Mouse (Mus musculus): ENCODE results near the gene Tctex1d4.

Gene Tctex1d4

DNA sequence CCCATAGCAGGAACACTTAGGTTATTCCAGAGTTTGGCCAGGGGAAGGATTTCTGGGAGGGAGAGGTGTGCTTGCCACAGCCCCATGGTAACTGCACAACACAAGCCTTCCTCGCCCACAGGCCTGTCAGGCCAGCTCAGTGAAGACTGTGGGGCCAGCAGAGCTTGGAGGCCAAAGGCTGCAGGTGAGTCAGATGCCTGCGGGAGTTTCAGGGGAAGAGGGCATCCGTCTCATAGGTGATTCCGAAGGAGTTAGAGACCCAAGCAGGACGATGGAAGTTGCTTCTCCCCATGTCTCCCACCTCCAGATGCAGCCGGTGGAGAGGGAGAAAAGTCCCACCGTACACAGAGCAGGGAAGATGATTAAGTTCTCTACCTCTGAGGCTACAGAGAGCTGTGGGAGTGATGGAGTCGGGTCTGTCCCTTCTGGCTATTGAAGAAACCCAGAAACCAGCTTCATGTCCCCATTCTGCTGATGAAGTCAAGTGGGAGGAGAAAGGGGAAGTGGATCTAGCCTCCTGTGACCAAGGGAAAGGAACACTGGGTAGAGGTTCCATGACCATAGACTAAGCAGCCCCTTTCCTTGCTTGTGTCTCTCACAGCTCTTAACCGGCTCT, at the start of gene Tctex1d4:
Gene Tctex1d4, plus strand, starts transcription at position 120 of the 616 bp plus-strand sequence.
- no peak for DNase-seq

DNA sequence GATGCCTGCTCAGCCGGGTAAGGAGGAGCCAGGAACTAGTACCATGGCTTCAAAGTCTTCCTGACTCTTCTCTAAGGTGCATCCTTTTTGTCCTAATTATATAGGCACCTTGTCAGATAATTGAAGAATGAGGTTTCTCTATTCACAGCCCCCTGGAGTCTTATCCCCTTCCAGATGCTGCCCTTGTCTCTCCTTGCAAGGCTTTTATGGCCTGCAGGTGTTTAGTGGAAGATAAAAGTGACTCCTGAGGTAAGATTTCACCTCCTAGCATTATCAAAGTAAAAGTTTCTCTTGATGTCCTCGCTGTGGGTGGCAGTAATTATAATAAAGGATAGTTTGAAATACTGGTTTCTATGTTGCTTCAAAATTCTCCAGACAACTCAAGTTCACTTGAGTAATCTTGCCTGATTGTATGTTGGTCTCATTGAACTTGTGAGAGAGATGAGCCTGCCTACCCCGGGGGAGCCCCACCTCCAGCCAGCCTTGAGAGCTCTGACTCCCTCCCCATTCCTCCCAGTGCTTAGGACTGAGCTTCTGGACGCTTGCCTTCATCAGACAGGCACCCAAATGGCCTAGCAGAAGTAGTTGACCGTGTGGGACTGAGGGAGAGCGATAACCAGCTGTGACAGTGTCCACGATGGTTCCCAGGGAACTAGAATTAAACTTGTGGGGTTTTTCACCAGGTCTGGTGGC, 38.5 kb upstream of the Tctex1d4 start:
- DNase-seq: no peak

DNA sequence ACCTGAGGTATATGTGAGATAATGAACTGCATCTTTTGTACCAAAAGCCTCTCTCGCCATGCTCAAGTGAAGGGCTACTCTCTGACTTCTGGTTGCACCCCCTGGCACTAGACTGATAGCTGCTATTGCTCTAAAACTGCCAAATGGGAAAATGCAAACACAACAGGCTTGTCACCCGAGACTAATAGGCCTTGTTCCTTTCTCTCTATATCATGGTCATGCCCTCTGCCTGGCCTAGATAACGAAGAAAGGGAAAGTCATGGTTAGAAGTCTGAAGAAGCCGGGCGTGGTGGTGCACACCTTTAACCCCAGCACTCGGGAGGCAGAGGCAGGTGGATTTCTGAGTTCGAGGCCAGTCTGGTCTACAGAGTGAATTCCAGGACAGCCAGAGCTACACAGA, 36.0 kb upstream of the Tctex1d4 start:
- DNase-seq: no peak

DNA sequence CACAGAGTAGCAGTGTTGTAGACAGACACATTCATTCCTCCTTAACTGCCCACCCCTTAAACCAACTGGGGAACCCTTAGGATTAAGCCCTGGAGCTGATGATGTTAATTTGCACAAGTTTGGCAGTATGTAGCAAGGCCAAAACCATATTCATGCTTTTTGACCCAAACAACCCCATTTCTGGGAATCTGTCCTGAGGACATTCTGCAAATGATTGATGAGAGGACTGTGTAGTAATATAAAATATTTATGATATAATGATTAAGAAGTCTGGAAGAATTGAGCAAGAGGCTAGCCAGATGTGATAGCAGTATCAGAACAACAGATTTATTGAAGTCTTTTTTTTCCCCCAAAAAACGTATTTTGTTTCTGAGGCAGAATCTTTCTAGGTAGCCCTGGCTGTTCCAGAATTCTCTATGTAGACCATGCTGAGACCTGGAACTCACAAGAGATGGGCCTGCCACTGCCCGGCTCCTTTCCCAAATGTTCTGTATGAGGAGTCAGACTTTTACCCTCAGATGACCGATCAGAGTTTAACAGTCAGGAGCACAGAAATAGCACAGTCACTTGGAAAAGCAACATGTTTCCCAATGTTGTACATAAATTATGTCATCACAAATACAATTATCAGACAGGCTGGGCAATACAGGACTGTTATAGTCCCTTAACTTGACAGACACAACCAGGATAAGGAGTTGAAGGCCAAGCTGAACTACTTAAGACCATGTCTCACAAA, 31.8 kb upstream of the Tctex1d4 start:
- no peak for DNase-seq

DNA sequence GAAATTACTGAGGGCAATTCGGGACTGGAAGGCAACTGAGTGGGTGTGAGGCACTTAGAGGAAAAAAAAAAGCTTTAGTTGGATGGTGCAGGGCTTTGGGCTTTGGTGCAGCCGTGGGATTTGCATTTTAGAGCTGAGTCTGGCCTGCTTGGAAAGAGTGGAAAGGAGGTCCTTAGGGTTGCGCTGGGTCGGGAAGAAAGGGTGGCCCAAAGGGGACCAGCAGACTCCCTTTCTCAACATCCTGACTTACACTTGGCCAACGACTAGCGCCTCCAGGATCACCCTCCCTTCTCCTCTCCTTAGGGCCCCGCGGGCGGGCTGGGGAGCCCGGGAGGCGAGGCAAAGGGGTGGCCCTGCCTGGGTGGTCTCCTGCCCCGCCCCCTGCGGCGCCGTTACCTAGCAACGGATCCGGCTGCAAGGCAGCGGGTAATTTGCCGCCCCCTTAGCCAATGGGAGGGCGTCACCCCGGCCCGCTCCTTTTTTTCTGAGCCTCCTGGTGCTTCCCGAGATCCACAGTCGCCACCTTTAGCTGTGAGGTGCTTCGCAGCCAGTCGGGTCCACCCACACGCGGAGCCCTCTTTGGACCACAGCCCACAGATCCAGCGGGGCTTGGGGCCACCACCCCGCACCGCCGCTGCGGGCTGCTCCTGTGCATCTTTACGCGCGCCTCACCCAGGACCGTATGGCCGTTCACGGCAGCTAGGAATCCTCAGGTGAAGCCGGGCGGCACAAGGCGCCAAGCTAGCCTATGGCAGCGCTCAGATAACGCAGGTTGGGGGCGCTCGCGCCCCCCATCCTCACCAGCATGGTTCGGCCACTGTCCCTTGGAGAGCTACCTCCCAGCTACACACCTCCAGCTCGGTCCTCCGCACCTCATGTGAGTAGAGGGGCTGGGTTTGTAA, 30.8 kb upstream of the Tctex1d4 start, which contains the start of gene Ptch2:
Gene Ptch2, plus strand, starts transcription at position 525 of the 902 bp plus-strand sequence.
- DNase-seq: peak; percentile 19

DNA sequence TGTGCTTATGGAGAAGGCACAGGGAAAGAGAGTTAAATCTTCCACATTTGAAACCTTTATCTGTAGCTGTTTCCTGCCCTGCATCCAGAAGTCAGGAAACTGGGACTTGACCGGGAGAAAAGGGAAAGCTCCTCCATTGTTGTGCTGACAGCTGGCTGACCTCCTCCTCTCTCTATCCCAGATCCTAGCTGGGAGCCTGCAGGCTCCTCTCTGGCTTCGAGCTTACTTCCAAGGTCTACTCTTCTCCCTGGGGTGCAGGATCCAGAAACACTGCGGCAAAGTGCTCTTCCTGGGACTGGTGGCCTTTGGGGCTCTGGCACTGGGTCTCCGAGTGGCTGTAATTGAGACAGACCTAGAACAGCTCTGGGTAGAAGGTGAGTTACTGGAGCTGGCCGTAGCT, 29.9 kb upstream of the Tctex1d4 start:
- no peak for DNase-seq

DNA sequence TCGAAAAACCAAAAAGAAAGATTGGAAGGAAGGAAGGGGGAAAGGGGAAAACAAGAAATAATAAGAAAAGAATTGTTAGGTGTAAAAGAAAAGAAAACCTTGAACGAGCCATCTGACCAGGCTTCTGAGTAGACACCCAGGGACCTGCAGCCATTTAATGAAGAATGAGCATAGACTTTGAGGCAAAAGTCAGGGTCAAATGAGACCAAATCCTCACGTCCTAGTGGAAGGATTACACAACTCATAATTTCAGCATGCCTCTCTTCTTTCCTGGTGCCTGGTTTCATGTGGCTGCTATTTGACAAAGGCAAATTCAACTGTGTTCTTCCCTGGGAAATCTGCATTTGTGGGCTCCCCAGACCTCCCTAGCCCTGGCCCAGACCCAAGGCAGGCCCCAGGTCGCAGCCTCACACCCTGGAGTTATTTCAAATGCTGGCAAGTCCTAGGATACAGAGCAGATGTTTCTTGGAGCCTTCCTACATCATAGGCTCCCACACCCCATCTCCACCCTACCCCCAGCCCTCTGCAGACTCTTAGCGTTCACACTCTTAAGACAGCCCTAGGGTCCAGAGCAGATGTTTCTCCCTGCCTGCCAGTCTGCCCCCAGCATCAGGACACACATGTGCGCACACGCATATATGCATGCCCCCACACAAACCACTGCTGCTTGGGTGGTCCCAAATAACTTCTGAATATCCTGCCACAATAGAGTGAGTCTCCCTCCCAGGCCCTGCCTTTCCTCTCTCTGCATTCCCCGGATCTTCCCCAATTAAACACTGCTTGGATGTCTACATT, 28.4 kb upstream of the Tctex1d4 start:
- no peak for DNase-seq

DNA sequence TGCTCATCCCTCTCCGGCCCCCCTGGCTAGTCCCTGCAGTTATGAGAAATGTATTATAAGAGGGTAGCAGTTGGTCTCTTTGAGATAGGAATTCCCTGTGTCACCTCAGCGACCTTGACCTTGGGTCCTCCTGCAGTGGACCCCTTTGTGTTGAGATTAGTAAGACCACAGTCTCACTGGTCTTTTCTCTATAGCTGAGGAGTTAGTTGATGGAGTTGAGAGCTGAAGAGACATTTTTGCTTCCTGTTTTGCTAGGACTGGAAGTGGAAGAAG, 27.9 kb upstream of the Tctex1d4 start:
- DNase-seq: no peak

DNA sequence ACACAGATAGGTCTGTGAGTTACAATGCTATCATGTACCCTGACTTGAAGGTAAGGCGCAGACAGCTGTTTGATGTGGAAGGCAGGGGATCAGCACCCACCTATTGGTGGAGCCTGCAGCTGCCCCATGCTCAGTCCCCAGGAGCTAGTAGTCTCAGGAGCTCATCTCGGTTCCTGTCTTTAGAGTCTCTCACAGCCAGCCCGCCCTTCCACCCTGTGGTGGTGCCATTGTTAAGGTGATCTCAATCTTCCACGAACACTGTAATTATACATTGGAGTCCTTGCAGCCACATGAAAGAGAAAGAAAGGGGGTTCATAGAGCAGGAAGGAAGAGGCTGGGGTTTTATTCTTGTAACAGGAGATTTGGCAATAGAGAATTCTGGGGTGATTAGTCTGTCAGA, 26.6 kb upstream of the Tctex1d4 start:
- DNase-seq: no peak

DNA sequence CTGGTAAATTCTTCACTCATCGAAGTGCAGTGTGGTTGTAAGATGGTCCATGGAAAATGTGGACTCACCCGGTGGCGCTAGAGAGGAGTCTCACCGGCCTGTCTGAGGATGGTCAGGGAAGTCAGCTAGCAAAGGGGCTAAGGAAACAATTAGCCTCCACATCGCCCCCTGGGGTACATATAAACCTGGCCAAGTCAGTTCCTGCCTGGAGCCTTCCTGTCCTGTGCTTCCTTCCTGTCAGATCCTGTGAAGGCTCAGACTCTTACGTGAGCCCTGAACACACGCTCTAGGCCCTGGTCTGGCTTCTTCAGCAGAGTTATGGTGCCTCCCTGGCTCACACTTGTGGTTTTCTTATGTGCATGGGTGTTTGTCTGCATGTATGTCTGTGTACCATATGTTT, 25.4 kb upstream of the Tctex1d4 start:
- DNase-seq: no peak

DNA sequence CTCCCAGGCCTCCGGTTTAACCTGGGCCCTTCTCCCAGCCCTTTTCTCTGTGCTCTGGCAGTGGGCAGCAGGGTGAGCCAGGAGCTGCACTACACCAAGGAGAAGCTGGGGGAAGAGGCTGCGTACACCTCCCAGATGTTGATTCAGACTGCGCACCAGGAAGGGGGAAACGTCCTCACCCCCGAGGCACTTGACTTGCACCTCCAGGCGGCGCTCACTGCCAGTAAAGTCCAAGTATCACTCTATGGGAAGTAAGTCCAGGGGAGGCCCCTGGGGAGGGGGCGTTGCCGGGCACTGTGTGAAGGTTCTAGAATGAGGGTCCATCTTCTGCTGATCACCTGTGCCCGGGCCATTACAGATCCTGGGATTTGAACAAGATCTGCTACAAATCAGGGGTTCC, 21.9 kb upstream of the Tctex1d4 start:
- no peak for DNase-seq

DNA sequence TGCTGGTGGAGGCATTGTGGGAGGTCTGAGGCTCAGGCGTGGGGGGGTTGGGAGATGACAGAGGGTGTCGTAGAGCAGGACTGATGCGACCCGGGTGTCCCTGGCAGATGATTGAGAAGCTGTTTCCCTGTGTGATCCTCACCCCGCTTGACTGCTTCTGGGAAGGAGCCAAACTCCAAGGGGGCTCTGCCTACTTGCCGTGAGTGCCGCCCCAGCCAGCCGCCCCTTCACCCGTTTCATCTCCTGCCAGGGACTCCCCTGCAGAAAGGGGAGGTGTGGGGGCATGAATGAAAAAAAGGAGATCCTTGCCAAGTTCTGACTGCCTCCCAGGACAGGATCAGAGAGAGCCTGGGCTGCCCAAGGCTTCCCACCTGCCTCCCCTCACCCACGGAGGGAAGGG, 21.5 kb upstream of the Tctex1d4 start:
- no peak for DNase-seq

DNA sequence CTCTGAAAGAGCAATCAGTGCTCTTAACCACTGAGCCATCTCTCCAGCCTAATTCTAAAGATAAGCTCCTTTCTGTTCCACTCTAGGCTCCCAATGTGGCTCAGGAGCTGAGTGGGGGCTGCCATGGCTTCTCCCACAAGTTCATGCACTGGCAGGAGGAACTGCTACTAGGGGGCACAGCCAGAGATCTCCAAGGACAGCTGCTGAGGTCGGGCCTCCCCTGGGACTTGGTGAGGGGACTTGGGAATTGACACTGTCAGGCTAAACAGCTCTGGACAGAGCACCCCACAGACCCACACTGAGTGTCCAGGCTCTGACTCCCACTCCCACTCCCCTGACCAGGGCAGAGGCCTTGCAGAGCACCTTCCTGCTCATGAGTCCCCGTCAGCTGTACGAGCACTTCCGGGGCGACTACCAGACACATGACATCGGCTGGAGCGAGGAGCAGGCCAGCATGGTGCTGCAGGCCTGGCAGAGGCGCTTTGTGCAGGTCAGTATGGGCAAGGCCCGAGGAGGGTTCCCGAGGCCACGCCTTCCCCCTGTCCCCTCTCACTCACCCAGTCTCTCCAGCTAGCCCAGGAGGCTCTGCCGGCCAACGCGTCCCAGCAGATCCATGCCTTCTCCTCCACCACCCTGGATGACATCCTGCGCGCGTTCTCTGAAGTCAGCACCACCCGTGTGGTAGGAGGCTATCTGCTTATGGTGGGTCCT, 18.6 kb upstream of the Tctex1d4 start:
- no peak for DNase-seq

DNA sequence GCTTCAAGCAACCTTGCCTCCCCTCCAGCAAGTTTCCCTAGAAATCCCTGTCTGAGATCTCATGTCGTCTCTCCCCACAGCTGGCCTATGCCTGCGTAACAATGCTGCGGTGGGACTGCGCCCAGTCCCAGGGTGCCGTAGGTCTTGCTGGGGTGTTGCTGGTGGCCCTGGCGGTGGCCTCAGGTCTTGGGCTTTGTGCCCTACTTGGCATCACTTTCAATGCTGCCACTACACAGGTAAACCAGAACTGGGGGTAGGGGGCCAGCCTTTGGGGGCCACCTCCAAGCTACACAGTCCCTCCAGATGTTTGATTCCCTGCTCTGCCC, 18.1 kb upstream of the Tctex1d4 start:
- DNase-seq: no peak

DNA sequence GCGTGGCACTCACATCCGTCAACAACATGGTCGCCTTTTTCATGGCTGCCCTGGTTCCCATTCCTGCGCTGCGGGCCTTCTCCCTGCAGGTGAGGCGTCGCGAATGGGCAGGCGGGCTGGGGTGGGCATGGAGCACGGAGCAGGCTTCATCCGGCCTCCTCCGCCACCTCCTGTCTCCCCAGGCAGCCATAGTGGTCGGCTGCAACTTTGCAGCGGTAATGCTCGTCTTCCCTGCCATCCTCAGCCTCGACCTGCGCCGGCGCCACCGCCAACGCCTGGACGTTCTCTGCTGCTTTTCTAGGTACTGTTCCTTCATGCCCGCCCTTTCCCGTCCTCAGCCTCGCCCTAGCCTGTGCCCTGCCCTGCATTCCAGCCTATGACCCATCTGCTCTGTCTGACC, 17.3 kb upstream of the Tctex1d4 start:
- no peak for DNase-seq

DNA sequence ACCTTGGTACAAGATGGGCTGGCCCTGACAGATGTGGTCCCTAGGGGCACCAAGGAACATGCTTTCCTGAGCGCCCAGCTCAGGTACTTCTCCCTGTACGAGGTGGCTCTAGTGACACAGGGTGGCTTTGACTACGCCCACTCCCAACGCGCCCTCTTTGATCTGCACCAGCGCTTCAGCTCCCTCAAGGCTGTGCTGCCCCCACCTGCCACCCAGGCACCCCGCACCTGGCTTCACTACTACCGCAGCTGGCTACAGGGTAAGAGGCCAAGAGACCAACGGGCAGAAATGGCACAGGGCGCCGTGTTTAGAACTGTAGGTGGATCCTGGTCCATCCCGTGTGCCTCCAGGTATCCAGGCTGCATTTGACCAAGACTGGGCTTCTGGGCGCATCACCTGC, 16.3 kb upstream of the Tctex1d4 start:
- no peak for DNase-seq

DNA sequence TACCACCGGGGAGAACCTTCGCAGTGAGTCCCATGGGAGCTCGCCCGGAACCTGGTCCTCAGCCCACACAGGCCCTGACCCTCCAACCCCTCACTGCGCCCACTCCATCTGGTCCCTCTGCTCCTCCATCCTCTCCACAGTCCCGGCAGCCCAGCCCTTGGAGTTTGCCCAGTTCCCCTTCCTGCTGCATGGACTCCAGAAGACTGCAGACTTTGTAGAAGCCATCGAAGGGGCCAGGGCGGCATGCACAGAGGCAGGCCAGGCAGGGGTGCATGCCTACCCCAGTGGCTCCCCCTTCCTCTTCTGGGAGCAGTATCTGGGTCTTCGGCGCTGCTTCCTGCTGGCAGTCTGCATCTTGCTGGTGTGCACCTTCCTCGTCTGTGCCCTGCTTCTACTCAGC, 15.6 kb upstream of the Tctex1d4 start:
- DNase-seq: no peak

DNA sequence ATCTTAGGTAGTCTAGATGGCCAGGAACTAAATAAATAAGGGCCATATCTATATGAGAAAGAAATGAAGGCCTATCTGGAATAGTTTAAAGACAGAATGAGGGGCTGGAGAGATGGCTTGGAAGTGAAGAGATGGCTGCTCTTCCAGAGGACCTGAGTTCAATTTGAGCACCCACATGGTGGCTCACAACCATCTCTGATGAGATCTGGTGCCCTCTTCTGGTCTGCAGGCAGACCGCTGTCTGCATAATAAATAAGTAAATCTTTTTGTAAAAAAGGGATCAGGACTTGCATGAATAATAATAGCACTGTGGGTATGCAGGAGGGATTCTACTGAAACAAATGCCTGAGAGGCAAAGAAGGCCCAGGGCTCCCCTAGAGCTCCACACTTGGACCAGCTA, 13.4 kb upstream of the Tctex1d4 start:
- DNase-seq: no peak

DNA sequence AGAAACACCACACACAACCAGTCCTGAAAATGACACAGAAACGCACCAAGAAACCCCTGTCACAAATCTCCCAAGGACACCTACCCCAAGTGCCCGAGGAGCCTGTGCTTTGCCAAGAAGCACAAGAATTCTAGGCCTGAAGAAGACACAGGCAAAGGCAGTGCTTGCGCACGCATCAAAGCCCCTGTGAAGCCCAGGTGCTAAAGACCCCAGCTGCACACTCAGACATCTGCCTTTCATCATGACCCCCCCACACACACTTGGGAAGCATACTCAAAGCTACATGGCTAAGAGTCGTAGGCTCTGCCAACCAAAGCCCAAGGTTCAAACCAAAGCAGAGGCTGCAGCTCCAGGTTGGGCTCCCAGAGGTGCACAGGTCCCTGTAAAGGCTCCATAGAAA, 11.0 kb upstream of the Tctex1d4 start:
- no peak for DNase-seq

DNA sequence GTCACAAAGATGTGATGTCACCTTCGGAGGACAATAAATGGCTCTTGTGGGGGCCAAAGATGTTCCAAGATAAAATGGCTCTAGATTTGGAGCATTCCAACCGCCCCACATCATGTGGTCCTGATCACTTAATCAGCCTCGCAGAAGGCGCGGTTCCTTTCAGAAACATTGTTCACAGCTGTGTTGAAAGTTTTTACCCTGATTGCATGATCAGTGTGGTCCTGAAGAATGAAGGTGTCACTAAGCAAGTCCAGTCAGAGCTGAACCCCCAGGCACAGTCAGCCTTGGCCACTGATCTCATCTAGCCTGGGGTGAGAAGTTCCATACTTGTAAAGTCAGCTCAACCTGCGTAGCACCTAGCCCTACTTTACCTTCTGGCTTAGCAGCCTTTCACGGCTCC, 8.7 kb upstream of the Tctex1d4 start:
- DNase-seq: peak; percentile 22

DNA sequence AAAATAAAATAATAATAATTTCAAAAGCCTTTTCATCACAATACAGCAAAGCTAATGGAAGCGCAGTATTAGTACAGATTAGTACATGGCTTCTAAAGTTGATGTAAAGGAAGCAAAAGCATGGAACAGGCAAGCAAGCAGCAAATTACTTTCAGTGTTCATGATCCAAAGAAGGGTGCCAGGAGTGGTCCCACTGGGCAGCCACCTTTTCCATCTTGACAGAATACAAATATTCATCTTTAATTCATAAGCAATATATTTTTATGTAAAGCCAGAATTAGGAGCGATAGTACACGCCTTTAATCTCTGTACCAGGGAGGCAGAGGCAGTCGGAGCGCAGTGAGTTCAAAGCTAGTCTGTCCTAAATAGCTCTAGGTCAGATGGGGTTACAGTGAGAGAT, 7.0 kb upstream of the Tctex1d4 start:
- DNase-seq: peak; percentile 53

DNA sequence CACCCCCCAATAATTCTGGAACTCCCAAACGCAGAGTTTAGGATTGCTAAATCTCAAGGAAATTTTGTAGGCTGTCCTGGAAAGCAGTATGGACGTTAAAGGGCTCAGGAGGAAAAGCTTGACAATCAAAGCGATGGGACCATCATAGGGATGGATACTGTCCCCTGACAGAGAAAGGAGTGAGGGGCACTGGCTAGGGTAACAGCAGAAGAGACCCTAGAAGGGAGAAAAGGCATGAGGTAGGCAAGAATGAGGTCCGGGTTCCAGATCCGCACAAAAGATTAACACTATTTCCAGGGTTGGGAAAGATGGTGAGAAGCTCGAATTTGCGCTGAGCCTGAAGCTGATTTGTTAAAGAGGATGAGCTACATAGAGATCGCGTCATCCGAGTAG, 6.5 kb upstream of the Tctex1d4 start:
- DNase-seq: no peak

Measured in cerebellum, adult 9-10 months (tissue).